Mouse (Mus musculus) heart, embryonic 11.5 days (tissue): ENCODE results near the gene Lpp. TPM values are rescaled to one million over a fixed set of nuclear protein-coding genes. Genes with fewer than 3 reads are reported as not detected.

Experiments
- ATAC-seq: fragments of 200-750 bp; cut with Nextera tagmentation; replicated peaks from 2 replicates; pipeline ENCODE4 v1.8.0; 2017; ENCODE audit warnings: moderate library complexity; ENCODE audit not compliant: insufficient number of reproducible peaks, low FRiP score, low TSS enrichment
- H3K27ac ChIP-seq: fragments of 300-500 bp; sonication (generic); 2 replicates; pipeline ENCODE4 v1.5.1; 2014; ENCODE audit warnings: mild to moderate bottlenecking, low read depth, low read length
- H3K27me3 ChIP-seq: fragments of 300-500 bp; sonication (generic); 2 replicates; pipeline ENCODE4 v1.6.1; 2014; ENCODE audit warnings: mild to moderate bottlenecking, low read length, mixed read lengths; ENCODE audit not compliant: control insufficient read depth, insufficient read depth
- H3K36me3 ChIP-seq: fragments of 300-500 bp; sonication (generic); 2 replicates; pipeline ENCODE4 v1.6.1; 2014; ENCODE audit warnings: mild to moderate bottlenecking, low read length, moderate library complexity, mixed read lengths; ENCODE audit not compliant: control insufficient read depth, insufficient read depth
- H3K4me1 ChIP-seq: fragments of 300-500 bp; sonication (generic); 2 replicates; pipeline ENCODE4 v1.6.1; 2014; ENCODE audit warnings: low read length; ENCODE audit not compliant: control insufficient read depth, insufficient read depth
- H3K4me2 ChIP-seq: fragments of 300-500 bp; sonication (generic); 2 replicates; pipeline ENCODE4 v1.6.1; 2014; ENCODE audit warnings: mild to moderate bottlenecking, moderate library complexity
- H3K4me3 ChIP-seq: fragments of 300-500 bp; sonication (generic); 2 replicates; pipeline ENCODE4 v1.5.1; 2014; ENCODE audit warnings: low read depth, low read length
- H3K9ac ChIP-seq: fragments of 300-500 bp; sonication (generic); 2 replicates; pipeline ENCODE4 v1.6.1; 2014; ENCODE audit warnings: mild to moderate bottlenecking, low read depth, low read length, moderate library complexity
- H3K9me3 ChIP-seq: fragments of 300-500 bp; sonication (generic); replicated peaks from 2 replicates; pipeline ENCODE4 v1.6.1; 2016; ENCODE audit warnings: low read length; ENCODE audit not compliant: control insufficient read depth
- WGBS: fragments of 180-500 bp; shearing (Covaris S2); extraction: QIAGEN DNeasy Blood & Tissue Kit; methylation state at CpG from one replicate; pipeline ENCODE4 v1.1.7; 2014; ENCODE audit not compliant: insufficient replicate concordance; 5-methylcytosine and 5-hydroxymethylcytosine counted together
- polyA plus RNA-seq: library from polyadenylated mRNA; unstranded; fragments of >200 nt; fragmentation: Nextera tagmentation; extraction: Ambion mirVana; gene quantifications from 2 replicates; pipeline ENCODE4 v1.2.1, GENCODE M21; 2014

Lpp gene
- polyA plus RNA-seq, 1 experiment from 2014 or later: 59.2 TPM

- Histone ChIP-seq H3K4me2 (no peak overlapping the region), H3K4me3 (no peak overlapping the region), H3K27ac (no peak overlapping the region), H3K27me3 (no peaks in the 10 kb centered on the region), H3K36me3 (no peaks in the 10 kb centered on the region), H3K9me3 (no peaks in the 10 kb centered on the region), H3K9ac (no peak overlapping the region), H3K4me1 (peaks cover 6% of the 10 kb centered on the region; the same call in 1 of the 2 replicates)
- 78% methylated on average over 2 of the region's 2 CpGs for WGBS
- no peak for ATAC-seq
Observed at GRCm38 (mm10) chr16:24576999-24577398, 183.7 kb downstream of the Lpp start.

- ATAC-seq: no peak
- H3K27ac ChIP-seq: no peak overlapping the region
- no peak overlapping the region for H3K4me2 ChIP-seq
- no peak overlapping the region for H3K9ac ChIP-seq
- H3K9me3 ChIP-seq: no peaks in the 10 kb centered on the region
- H3K27me3 ChIP-seq: no peaks in the 10 kb centered on the region
- 86% methylated on average over 2 of the region's 2 CpGs for WGBS
- H3K4me1 ChIP-seq: peaks cover 13% of the 10 kb centered on the region
- no peak overlapping the region for H3K4me3 ChIP-seq
- no peaks in the 10 kb centered on the region for H3K36me3 ChIP-seq
Observed at GRCm38 (mm10) chr16:24577798-24578197, 184.5 kb downstream of the Lpp start.

GRCm38 (mm10) chr16:24582847-24583246, 189.5 kb downstream of the Lpp start:
- Histone ChIP-seq H3K36me3 (no peaks in the 10 kb centered on the region), H3K4me3 (no peak overlapping the region), H3K4me1 (peaks cover 11% of the 10 kb centered on the region), H3K27ac (no peak overlapping the region), H3K27me3 (no peaks in the 10 kb centered on the region), H3K4me2 (no peak overlapping the region), H3K9me3 (no peaks in the 10 kb centered on the region), H3K9ac (no peak overlapping the region)
- ATAC-seq: no peak
- 73% methylated on average over 2 of the region's 2 CpGs for WGBS

DNA sequence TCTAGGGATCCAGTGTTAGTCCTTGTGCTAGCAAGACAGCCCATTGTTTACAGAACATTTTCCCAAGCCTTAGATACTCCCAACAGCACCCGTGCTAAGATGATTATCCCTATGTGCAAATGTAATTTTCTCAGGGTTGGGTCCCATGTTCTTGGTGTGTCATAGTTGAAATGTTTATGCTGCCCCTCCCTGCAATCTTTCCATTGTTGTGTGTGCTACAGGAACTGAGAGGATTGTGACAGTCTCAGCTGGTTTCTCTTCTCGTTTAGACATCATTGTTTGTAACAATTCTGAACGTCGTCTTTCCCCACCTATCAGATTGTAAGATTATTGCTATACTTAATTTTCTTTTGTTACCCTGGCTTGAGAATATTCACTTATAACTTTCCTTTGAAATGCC, 200.2 kb downstream of the Lpp start:
- H3K27me3 ChIP-seq: no peaks in the 10 kb centered on the region
- no peaks in the 10 kb centered on the region for H3K9me3 ChIP-seq
- H3K9ac ChIP-seq: no peak overlapping the region
- no peak overlapping the region for H3K27ac ChIP-seq
- no peak overlapping the region for H3K4me3 ChIP-seq
- H3K4me1 ChIP-seq: no peaks in the 10 kb centered on the region
- no peak overlapping the region for H3K4me2 ChIP-seq
- ATAC-seq: no peak
- no peaks in the 10 kb centered on the region for H3K36me3 ChIP-seq
- 81% methylated on average over 4 of the region's 4 CpGs for WGBS

DNA sequence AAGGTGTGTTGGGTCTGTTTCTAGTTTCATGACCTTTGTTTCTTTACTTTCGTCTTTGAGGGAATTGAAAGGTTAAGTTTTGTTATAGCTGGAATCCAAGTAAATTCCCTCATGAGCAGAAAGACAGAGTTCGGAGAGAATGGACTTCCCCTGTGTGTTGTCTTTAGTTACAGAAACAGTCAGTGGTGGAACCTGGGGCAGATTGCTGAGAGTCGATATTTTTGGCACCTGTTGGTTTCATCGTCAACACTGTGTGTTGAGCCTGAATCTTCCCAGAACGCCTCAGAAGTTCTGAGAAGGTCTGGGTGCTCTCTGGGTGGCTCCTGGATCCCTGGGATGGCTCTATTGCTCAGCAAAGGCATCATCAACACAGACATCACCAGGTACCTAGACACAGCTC, 201.2 kb downstream of the Lpp start:
- H3K4me2 ChIP-seq: no peak overlapping the region
- H3K36me3 ChIP-seq: no peaks in the 10 kb centered on the region
- H3K27ac ChIP-seq: no peak overlapping the region
- H3K4me1 ChIP-seq: peaks cover 6% of the 10 kb centered on the region
- H3K27me3 ChIP-seq: no peaks in the 10 kb centered on the region
- ATAC-seq: no peak
- H3K9ac ChIP-seq: no peak overlapping the region
- WGBS: 84% methylated on average over 5 of the region's 5 CpGs
- H3K9me3 ChIP-seq: no peaks in the 10 kb centered on the region
- no peak overlapping the region for H3K4me3 ChIP-seq

DNA sequence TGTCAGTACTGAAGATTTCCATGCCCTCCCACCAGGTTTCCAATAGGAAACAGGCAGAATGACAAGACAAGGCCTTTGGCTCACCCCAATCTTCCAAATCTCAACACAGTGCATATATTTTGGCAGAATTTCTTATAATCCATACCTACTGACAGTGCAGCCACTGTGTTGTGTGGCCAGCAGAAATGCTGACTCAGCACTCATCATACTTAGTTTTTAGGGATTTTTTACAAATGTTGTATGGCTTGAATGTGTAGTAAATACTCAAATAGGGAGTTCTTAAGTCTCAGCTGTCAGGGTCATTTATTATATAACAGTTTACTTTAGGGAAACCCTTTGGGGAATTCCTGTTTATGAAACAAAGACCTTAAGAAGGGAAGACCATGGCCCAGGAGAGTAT, 202.2 kb downstream of the Lpp start:
- H3K27me3 ChIP-seq: no peaks in the 10 kb centered on the region
- H3K4me2 ChIP-seq: no peak overlapping the region
- no peak overlapping the region for H3K4me3 ChIP-seq
- H3K9ac ChIP-seq: no peak overlapping the region
- H3K4me1 ChIP-seq: peaks cover 15% of the 10 kb centered on the region
- no peaks in the 10 kb centered on the region for H3K36me3 ChIP-seq
- no peak for ATAC-seq
- H3K27ac ChIP-seq: no peak overlapping the region
- H3K9me3 ChIP-seq: no peaks in the 10 kb centered on the region

- H3K4me1 ChIP-seq: peaks cover 17% of the 10 kb centered on the region
- H3K27me3 ChIP-seq: no peaks in the 10 kb centered on the region
- no peak overlapping the region for H3K27ac ChIP-seq
- H3K9me3 ChIP-seq: no peaks in the 10 kb centered on the region
- H3K4me2 ChIP-seq: no peak overlapping the region
- no peak overlapping the region for H3K9ac ChIP-seq
- no peak for ATAC-seq
- H3K36me3 ChIP-seq: no peaks in the 10 kb centered on the region
- whole genome bisulfite sequencing: 60% methylated on average over 7 of the region's 7 CpGs
- no peak overlapping the region for H3K4me3 ChIP-seq
Observed at GRCm38 (mm10) chr16:24598567-24598966, 205.3 kb downstream of the Lpp start.

GRCm38 (mm10) chr16:24599766-24600165, 206.5 kb downstream of the Lpp start:
- no peak for ATAC-seq
- WGBS: 53% methylated on average over 7 of the region's 7 CpGs

DNA sequence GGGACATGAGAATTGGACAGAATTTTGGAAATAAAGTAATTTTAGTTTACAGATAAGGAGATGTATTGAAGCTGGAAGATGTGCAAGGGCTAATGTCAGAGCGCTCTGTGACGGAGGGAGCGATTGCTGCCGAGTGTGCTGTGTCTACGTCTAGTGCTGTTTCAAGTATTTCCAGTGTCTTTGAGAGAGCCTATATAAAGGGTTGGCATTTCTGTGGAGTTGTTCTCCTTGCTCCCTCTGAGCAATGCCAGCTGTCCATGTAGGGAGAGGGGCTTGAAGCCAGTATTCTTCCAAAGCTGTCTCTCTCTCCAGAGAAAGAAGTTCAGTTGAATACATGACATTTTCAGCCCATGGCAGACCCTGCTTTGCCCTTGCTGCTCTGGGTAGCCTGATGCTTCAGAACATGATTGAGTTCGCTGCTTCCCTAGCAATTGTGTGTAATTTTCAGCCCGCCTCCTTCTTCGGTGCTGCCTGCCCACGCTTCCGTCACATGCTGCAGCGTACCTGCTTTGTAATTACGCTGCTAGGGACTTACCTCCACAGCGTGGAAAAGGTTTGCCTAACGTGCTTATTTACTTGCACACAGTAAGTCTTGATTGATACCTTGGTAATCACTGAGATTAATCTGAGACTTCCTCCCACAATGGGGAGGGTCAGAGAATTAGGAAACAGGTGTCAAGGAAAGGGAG, 207.1 kb downstream of the Lpp start:
- H3K4me1 ChIP-seq: peaks cover 17% of the 10 kb centered on the region
- WGBS: 86% methylated on average over 14 of the region's 14 CpGs
- no peak overlapping the region for H3K4me3 ChIP-seq

More at GRCm38 (mm10) chr16:24599766-24600165, 206.5 kb downstream of the Lpp start:
- H3K4me2 ChIP-seq: no peak overlapping the region
- H3K4me3 ChIP-seq: no peak overlapping the region
- no peaks in the 10 kb centered on the region for H3K27me3 ChIP-seq
- no peak overlapping the region for H3K27ac ChIP-seq
- no peaks in the 10 kb centered on the region for H3K36me3 ChIP-seq
- peaks cover 17% of the 10 kb centered on the region for H3K4me1 ChIP-seq
- no peaks in the 10 kb centered on the region for H3K9me3 ChIP-seq
- no peak overlapping the region for H3K9ac ChIP-seq

More for the DNA sequence above, 207.1 kb downstream of the Lpp start:
- no peak overlapping the region for H3K9ac ChIP-seq
- no peak overlapping the region for H3K4me2 ChIP-seq
- no peak for ATAC-seq
- no peaks in the 10 kb centered on the region for H3K27me3 ChIP-seq
- no peaks in the 10 kb centered on the region for H3K36me3 ChIP-seq
- no peak overlapping the region for H3K27ac ChIP-seq
- no peaks in the 10 kb centered on the region for H3K9me3 ChIP-seq
